Mouse (Mus musculus): ENCODE measurements at regions not wholly inside any gene's neighbourhood (a gene's known extent, or its start where the extent isn't known, plus 50 kb on each side); places are given as distances from the start of the nearest gene placed in this dataset.
A peak's percentile ranks its signal among the peaks of the same experiment; 100 is the strongest.
"Not testable (repeated sequence)": the region's sequence is repeated elsewhere in the genome, so short reads cannot be mapped to it uniquely, and the experiment has no call there.

DNA sequence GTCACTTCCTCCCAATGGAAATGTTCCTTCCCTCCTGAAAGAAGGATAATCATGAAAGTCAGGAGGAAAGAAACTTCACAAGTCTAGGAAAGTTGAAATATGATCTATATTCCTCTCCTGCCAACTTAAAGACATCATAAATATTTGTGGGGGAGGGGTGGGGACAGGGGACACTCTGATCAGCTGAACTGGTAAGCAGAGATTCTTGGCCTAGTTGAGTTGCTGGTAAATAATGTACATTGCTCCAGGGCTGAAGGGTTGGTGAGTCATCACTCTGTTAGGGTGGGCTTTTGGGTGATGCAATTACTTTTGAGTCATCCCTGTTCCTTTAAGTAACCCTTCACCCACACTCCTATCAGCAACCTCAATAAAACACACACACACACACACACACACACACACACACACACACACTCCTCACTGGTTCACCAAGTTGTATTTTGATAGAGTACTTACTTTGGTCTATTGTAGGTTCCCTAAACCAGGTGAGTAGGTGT lies 56.0 kb downstream of the Ccdc71l start:
- DNase-seq (ENCODE audit: low spot score in 2 of 2), result no peak

- peak in 1 of 2 experiments; percentile 10 for DNase-seq (ENCODE audit: low spot score in 2 of 2)
Observed at GRCm38 (mm10) chr12:32435126-32435525, 56.6 kb downstream of the Ccdc71l start.

- DNase-seq (ENCODE audit: low spot score in 2 of 2), result no peak
Observed at GRCm38 (mm10) chr12:32438209-32438608, 59.7 kb downstream of the Ccdc71l start.

DNA sequence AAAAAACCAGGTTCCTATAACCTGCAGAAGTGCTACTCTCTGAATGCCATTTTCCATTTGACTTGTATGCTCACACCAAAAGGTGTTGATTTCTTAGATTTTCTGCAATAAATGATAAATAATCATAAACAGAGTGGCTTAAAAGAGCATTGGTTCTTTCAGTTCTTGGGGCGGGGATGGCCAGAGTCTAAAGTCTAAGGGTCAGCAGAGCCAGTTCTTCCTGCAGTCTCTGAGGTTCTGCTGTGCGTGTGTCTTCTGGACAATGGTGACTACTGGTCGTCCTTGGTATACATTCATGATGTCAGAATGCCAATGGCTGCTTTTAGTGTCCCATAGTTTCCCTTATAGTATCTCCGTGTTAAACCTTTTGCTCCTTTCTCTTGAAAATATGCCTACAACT lies 66.3 kb downstream of the Ccdc71l start:
- no peak for DNase-seq (ENCODE audit: low spot score in 2 of 2)

DNA sequence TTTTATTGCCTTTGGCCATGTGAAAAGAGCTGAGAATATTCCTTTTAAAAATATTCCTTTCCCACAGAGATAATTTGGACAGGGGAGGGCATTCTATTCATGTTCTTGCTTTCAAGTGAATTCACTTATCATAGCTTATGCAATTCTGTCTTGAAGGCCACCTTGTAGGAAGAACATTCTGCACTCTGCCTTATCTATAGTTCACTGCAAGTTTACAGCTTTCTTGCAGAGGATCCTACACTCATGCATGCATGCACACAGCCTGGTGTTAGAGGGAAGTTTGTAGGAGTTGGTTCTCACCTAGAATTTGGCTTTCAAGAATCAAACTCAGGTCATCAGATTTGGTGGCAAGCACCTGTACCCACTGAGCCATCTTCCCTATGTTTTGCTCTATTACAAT lies 67.4 kb downstream of the Ccdc71l start:
- DNase-seq (ENCODE audit: low spot score in 2 of 2), result no peak

DNA sequence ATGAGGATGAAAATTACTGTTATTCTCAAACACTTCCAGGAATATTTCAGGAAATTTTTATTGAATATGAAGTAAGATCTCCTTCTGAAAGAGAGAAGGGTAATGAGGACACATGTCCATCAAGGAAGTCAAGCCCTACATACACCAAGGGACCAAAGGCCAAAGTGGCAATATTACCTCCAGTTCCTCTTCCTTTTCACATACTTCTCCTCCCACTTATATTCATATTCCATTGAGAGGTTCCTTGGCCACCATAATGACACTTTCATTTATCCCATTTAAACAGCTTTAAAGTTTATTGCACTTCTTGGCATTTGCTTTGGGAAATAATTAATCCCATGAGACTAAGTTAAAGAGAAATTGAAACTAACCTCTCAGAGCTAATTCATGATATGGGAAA lies 70.9 kb downstream of the Ccdc71l start:
- DNase-seq (ENCODE audit: low spot score in 2 of 2), result no peak

DNA sequence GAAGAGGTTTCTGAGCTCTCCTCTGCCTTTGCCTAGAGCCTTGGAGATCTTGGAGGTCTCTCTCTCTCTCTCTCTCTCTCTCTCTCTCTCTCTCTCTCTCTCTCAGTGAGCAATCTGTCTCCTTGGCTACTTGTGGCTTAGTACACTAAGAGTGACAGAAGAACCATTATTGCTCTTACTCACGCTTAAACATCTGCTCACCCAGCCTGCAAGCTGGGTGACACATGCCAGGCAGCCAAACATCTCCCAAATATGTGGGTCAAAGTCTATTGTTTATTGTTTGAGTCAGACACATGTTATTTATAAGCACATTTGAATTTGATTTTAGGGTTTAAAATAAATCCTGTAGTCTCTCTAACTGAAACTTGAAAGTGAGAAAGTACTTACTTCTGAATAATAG lies 72.7 kb downstream of the Ccdc71l start:
- no peak for DNase-seq (ENCODE audit: low spot score in 2 of 2)

DNA sequence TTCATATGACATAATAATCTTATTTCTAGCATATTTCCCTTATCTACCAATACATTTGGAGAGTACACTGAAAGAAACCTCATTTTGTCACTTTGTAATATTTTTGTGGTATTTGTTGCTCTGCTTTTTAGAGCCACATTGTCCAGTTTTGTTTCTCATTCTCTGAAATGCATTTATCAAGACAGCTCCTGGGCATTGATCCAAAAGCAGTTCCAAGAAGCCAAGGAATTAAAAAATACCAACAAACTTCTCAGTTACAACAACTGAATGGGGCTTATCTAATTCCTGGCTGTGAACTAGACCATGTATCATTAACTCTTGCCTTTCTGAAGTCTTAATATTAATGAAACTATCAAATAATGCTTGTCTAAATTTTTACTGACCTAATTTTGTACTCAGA lies 76.3 kb downstream of the Ccdc71l start:
- no peak for DNase-seq (ENCODE audit: low spot score in 2 of 2)

GRCm38 (mm10) chr12:32455231-32455630 lies 76.7 kb downstream of the Ccdc71l start:
- DNase-seq (ENCODE audit: low spot score in 2 of 2), result not testable (repeated sequence)

GRCm38 (mm10) chr12:32455913-32456312 lies 77.4 kb downstream of the Ccdc71l start:
- DNase-seq (ENCODE audit: low spot score in 2 of 2), result no peak

DNA sequence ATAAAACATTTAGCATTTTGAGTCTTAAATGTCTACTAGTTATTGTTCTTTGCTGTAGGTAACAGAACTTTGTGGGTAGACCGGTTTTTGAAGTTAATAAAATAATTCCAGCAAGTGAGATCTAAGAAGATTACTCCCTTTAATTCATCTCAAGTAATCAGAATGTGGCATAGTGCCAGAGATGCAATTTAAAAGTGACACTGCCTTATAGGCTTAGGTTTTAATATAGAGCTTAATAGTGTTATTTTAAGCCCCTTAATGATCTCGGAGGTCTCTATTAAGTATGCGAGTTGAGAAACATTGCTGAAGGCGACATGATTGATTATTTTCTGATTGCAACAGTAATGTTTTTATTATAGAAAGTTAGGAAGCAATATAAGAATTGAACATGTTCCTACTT lies 78.3 kb downstream of the Ccdc71l start:
- no peak for DNase-seq (ENCODE audit: low spot score in 2 of 2)

GRCm38 (mm10) chr12:32458386-32458785 lies 79.9 kb downstream of the Ccdc71l start:
- no peak for DNase-seq (ENCODE audit: low spot score in 2 of 2)

- no peak for DNase-seq (ENCODE audit: low spot score in 2 of 2)
Observed at GRCm38 (mm10) chr12:32460330-32460998, 82.0 kb downstream of the Ccdc71l start.

DNA sequence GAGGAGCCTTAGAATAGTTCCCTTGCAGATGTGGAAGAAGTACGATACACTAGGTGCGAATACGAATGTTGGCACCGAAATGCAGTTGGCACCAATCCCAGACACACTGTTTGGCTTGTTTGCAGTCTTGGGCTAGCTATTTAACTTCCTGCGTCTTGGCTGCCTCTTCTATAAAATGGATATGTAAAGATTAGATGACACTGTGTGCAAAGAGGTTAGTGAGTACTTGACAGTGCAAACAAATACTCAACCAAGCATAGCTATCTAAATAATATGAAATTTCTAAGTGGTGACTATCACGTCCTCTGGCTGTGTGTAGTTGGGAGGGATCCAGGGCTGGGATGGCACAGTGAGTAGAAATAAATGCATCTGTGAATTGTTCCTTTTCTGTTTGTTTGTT lies 86.9 kb downstream of the Ccdc71l start:
- DNase-seq (ENCODE audit: low spot score in 2 of 2), result peak; percentile 60 to 67

DNA sequence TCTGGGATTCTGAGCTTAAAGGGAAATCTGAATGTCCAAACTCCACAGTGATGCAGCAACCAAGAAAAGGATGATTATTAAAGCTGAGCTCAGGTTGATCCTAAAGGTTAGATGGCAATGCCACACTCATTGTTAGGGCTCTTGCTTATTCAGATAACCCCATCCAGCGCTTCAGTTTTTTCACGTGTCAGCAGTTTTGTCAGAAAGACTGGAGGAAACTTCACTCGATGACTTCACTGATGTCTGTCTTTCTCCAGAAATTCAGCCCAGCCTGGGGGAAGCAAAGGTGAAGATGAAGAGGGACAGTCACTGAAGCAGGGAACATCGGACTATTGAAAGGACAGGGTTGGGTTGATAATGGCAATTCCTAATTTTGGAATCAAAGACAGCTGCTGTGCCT lies 91.4 kb downstream of the Ccdc71l start:
- no peak for DNase-seq (ENCODE audit: low spot score in 2 of 2)

DNA sequence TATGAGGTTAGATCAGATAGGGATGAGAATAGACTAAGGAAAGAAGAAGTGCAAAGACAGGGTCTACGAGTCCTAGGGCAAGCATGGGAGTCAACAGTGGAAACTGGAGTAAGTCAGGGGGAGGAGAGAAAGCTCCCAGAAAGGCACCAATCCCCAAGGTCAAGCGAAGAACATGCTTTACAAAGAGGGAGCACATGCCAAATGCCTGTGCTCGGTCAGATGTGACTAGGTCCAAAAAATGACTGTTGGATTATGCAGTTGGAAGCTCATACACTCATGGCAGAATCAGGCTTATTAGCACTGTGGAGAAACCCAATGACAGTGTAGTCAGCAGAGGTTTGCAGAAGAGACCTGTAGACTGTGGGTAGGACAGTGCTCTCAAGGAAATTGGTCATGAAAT lies 100.9 kb downstream of the Ccdc71l start:
- DNase-seq (ENCODE audit: low spot score in 2 of 2), result no peak

GRCm38 (mm10) chr12:32480268-32480667 lies 101.8 kb downstream of the Ccdc71l start:
- DNase-seq (ENCODE audit: low spot score in 2 of 2), result no peak

DNA sequence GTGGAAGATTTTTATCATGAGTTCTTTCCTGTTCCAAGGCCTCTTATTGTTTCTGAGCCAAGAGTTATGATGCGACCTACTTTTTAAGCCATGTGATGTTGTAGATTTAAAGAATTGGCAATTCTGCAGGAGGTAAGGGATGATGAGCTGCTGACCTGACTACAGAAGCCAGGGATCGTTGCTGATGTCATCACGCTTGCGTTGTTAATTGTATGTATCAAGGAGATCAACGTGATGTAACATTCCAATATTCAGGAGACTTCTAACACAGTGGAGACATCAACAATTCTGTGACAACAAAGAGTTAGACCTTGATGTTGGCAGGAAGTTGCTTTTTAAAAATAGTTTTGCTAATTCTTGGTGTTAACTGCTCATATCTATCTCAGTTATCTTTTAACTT lies 102.5 kb downstream of the Ccdc71l start:
- no peak for DNase-seq (ENCODE audit: low spot score in 2 of 2)

- DNase-seq (ENCODE audit: low spot score in 2 of 2), result no peak
Observed at GRCm38 (mm10) chr12:32482343-32482742, 103.8 kb downstream of the Ccdc71l start.

DNA sequence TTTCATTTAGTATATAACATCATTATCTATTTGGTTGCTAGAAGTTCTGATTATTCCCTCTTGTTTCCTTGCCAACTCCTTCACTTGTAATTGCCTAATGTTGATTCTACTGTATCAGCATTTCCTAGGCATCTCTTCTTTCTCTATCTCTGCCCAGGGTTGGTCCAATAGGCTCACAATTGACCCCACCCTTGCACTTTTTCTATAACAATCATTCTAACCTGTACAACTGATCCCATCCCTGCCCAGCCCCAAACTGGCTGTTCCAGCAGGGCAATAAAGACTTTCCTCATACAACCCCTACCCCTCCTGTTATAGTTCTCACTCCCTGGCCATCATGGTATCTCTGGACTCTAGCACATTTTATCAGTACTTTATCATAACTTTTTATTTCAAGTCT lies 104.3 kb downstream of the Ccdc71l start:
- DNase-seq (ENCODE audit: low spot score in 2 of 2), result no peak

GRCm38 (mm10) chr12:32486246-32486645 lies 107.7 kb downstream of the Ccdc71l start:
- no peak for DNase-seq (ENCODE audit: low spot score in 2 of 2)

DNA sequence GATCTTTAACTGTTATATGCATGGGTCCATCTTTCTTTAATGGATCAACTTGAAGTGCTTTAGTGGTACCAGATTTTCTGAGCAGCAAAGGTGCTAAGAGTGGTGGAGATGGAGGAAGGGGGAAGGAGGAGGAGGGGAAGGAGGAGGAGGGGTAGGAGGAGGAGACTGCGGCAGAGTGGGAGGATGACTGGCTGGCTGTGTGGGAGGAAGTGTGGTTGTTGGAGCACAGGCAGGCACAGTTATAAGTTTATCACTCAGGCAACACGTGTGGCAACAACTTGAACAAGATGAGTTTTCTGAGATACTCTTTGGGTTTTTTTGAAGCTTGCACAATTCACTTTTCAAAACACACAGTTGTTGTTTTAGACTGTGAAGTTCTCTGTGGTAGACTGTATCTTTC lies 108.2 kb downstream of the Ccdc71l start:
- no peak for DNase-seq (ENCODE audit: low spot score in 2 of 2)

DNA sequence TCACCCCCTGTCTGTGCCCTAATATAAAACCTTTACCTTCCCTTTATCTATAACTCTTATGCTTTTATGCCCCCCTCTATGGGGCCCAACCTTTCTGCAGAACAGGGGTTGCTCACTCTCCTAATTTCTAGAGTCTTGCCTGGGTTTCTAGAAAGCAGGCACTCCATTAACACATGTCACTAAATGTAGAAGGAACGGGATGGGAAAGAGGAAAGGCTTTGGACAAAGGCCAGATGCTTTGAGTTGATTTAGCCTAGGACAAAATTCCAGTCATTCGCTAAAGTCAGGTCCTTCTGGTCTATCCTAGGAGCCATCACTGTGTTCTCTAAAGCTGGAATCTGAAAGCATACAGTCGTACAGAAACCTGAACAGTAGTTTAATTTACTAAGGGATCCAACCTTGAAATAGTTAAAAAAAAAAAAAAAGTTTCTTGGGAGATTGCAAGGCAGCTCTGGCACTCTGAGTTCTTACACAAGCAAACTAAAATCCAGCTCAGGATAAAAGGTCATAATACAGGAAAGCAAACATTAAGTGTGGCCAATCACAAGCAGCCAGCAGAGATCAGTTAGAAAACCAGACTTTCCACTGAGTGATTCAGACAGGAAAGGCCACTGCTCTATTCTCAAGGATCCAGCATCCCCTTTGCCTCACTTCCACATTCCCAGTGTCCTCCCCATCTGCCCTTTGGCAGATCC lies 109.5 kb downstream of the Ccdc71l start:
- peak in 1 of 2 experiments; percentile 16 for DNase-seq (ENCODE audit: low spot score in 2 of 2)

DNA sequence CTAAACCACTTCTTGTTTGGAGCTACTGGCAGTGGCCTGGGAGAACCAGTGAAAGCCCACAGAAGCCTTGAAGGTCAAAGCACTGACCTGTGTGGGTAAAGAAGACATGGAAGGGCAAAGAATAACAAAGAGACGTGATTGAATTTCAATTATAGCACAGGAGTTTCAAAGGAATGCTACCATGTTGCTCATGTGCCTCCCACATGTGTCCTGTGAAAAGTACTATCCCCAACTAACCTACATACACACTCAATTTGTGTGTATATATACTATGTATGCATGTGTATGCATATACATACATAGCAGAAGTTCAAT lies 110.0 kb downstream of the Ccdc71l start:
- no peak for DNase-seq (ENCODE audit: low spot score in 2 of 2)
